Mouse (Mus musculus): ENCODE measurements around the gene Vwa3a. TPM values are rescaled to one million over a fixed set of nuclear protein-coding genes. Genes with fewer than 3 reads are reported as not detected.
"Not testable (repeated sequence)": the region's sequence is repeated elsewhere in the genome, so short reads cannot be mapped to it uniquely, and the experiment has no call there.

The Vwa3a gene
- polyA plus RNA-seq, 1 experiment from 2014 or later: 0.43 TPM

- H3K27me3 ChIP-seq (ENCODE audit: control insufficient read depth, insufficient read depth, low read length): no peaks in the 10 kb centered on the region
- no peak overlapping the region for H3K27ac ChIP-seq (ENCODE audit: low read length)
- H3K9me3 ChIP-seq (replicated peaks; ENCODE audit: control insufficient read depth, low read length): no peaks in the 10 kb centered on the region
- no peaks in the 10 kb centered on the region for H3K4me1 ChIP-seq (ENCODE audit: control insufficient read depth, insufficient read depth, low read length)
- no peaks in the 10 kb centered on the region for H3K36me3 ChIP-seq (ENCODE audit: control insufficient read depth, insufficient read depth, low read length)
- no peak for ATAC-seq (ENCODE audit: insufficient read depth, low FRiP score)
- no peak overlapping the region for H3K9ac ChIP-seq (ENCODE audit: low read length)
- 90% methylated on average over 2 of the region's 2 CpGs for WGBS
- no peak overlapping the region for H3K4me2 ChIP-seq (ENCODE audit: low read depth, low read length)
- no peak overlapping the region for H3K4me3 ChIP-seq (replicated peaks; ENCODE audit: low read length)
Measured at GRCm38 (mm10) chr7:120713225-120713624, 25.9 kb upstream of the Vwa3a start.

GRCm38 (mm10) chr7:120713951-120714350, 25.2 kb upstream of the Vwa3a start:
- H3K36me3 ChIP-seq (ENCODE audit: control insufficient read depth, insufficient read depth, low read length); H3K4me2 ChIP-seq (ENCODE audit: low read depth, low read length); H3K9me3 ChIP-seq (replicated peaks; ENCODE audit: control insufficient read depth, low read length); H3K27me3 ChIP-seq (ENCODE audit: control insufficient read depth, insufficient read depth, low read length); H3K9ac ChIP-seq (ENCODE audit: low read length); H3K27ac ChIP-seq (ENCODE audit: low read length); H3K4me3 ChIP-seq (replicated peaks; ENCODE audit: low read length); H3K4me1 ChIP-seq (ENCODE audit: control insufficient read depth, insufficient read depth, low read length); ATAC-seq (ENCODE audit: insufficient read depth, low FRiP score): not testable (repeated sequence)
- 89% methylated on average over 11 of the region's 11 CpGs for WGBS

- Histone ChIP-seq H3K9ac (ENCODE audit: low read length) (no peak overlapping the region), H3K4me2 (ENCODE audit: low read depth, low read length) (no peak overlapping the region), H3K36me3 (ENCODE audit: control insufficient read depth, insufficient read depth, low read length) (no peaks in the 10 kb centered on the region), H3K27me3 (ENCODE audit: control insufficient read depth, insufficient read depth, low read length) (no peaks in the 10 kb centered on the region), H3K4me1 (ENCODE audit: control insufficient read depth, insufficient read depth, low read length) (no peaks in the 10 kb centered on the region), H3K9me3 (replicated peaks; ENCODE audit: control insufficient read depth, low read length) (no peaks in the 10 kb centered on the region), H3K4me3 (replicated peaks; ENCODE audit: low read length) (no peak overlapping the region), H3K27ac (ENCODE audit: low read length) (no peak overlapping the region)
- ATAC-seq (ENCODE audit: insufficient read depth, low FRiP score): no peak
- WGBS: 64% methylated on average over 2 of the region's 2 CpGs
Measured at GRCm38 (mm10) chr7:120717261-120717660, 21.9 kb upstream of the Vwa3a start.

- Histone ChIP-seq H3K9me3 (replicated peaks; ENCODE audit: control insufficient read depth, low read length) (no peaks in the 10 kb centered on the region), H3K4me3 (replicated peaks; ENCODE audit: low read length) (no peak overlapping the region), H3K36me3 (ENCODE audit: control insufficient read depth, insufficient read depth, low read length) (no peaks in the 10 kb centered on the region), H3K27me3 (ENCODE audit: control insufficient read depth, insufficient read depth, low read length) (no peaks in the 10 kb centered on the region), H3K4me2 (ENCODE audit: low read depth, low read length) (no peak overlapping the region), H3K9ac (ENCODE audit: low read length) (no peak overlapping the region), H3K4me1 (ENCODE audit: control insufficient read depth, insufficient read depth, low read length) (no peaks in the 10 kb centered on the region), H3K27ac (ENCODE audit: low read length) (no peak overlapping the region)
- no peak for ATAC-seq (ENCODE audit: insufficient read depth, low FRiP score)
- 85% methylated on average over 5 of the region's 5 CpGs for WGBS
Measured at GRCm38 (mm10) chr7:120721051-120721450, 18.1 kb upstream of the Vwa3a start.

GRCm38 (mm10) chr7:120721456-120721855, 17.7 kb upstream of the Vwa3a start:
- Histone ChIP-seq H3K36me3 (ENCODE audit: control insufficient read depth, insufficient read depth, low read length) (no peaks in the 10 kb centered on the region), H3K9ac (ENCODE audit: low read length) (no peak overlapping the region), H3K4me2 (ENCODE audit: low read depth, low read length) (no peak overlapping the region), H3K4me1 (ENCODE audit: control insufficient read depth, insufficient read depth, low read length) (no peaks in the 10 kb centered on the region), H3K4me3 (replicated peaks; ENCODE audit: low read length) (no peak overlapping the region), H3K27ac (ENCODE audit: low read length) (no peak overlapping the region), H3K9me3 (replicated peaks; ENCODE audit: control insufficient read depth, low read length) (no peaks in the 10 kb centered on the region), H3K27me3 (ENCODE audit: control insufficient read depth, insufficient read depth, low read length) (no peaks in the 10 kb centered on the region)
- no peak for ATAC-seq (ENCODE audit: insufficient read depth, low FRiP score)
- 92% methylated on average over 8 of the region's 8 CpGs for WGBS

GRCm38 (mm10) chr7:120722063-120722462, 17.1 kb upstream of the Vwa3a start:
- ATAC-seq (ENCODE audit: insufficient read depth, low FRiP score): no peak

GRCm38 (mm10) chr7:120722839-120723278, 16.3 kb upstream of the Vwa3a start:
- no peak for ATAC-seq (ENCODE audit: insufficient read depth, low FRiP score)
- no peaks in the 10 kb centered on the region for H3K27me3 ChIP-seq (ENCODE audit: control insufficient read depth, insufficient read depth, low read length)
- no peaks in the 10 kb centered on the region for H3K9me3 ChIP-seq (replicated peaks; ENCODE audit: control insufficient read depth, low read length)
- no peak overlapping the region for H3K9ac ChIP-seq (ENCODE audit: low read length)
- no peak overlapping the region for H3K4me3 ChIP-seq (replicated peaks; ENCODE audit: low read length)
- H3K4me2 ChIP-seq (ENCODE audit: low read depth, low read length): no peak overlapping the region
- WGBS: 67% methylated on average over 8 of the region's 8 CpGs
- no peak overlapping the region for H3K27ac ChIP-seq (ENCODE audit: low read length)
- H3K36me3 ChIP-seq (ENCODE audit: control insufficient read depth, insufficient read depth, low read length): no peaks in the 10 kb centered on the region
- no peaks in the 10 kb centered on the region for H3K4me1 ChIP-seq (ENCODE audit: control insufficient read depth, insufficient read depth, low read length)

More at GRCm38 (mm10) chr7:120722063-120722462, 17.1 kb upstream of the Vwa3a start:
- Histone ChIP-seq H3K4me2 (ENCODE audit: low read depth, low read length) (no peak overlapping the region), H3K36me3 (ENCODE audit: control insufficient read depth, insufficient read depth, low read length) (no peaks in the 10 kb centered on the region), H3K27me3 (ENCODE audit: control insufficient read depth, insufficient read depth, low read length) (no peaks in the 10 kb centered on the region), H3K9me3 (replicated peaks; ENCODE audit: control insufficient read depth, low read length) (no peaks in the 10 kb centered on the region), H3K4me1 (ENCODE audit: control insufficient read depth, insufficient read depth, low read length) (no peaks in the 10 kb centered on the region), H3K4me3 (replicated peaks; ENCODE audit: low read length) (no peak overlapping the region), H3K9ac (ENCODE audit: low read length) (no peak overlapping the region), H3K27ac (ENCODE audit: low read length) (no peak overlapping the region)
- 84% methylated on average over 4 of the region's 4 CpGs for WGBS

GRCm38 (mm10) chr7:120727581-120727980, 11.5 kb upstream of the Vwa3a start:
- Histone ChIP-seq H3K9me3 (replicated peaks; ENCODE audit: control insufficient read depth, low read length) (no peaks in the 10 kb centered on the region), H3K9ac (ENCODE audit: low read length) (no peak overlapping the region), H3K4me1 (ENCODE audit: control insufficient read depth, insufficient read depth, low read length) (0 out of 2 replicates have a peak, but pooled peaks cover 3% of the 10 kb centered on the region), H3K27ac (ENCODE audit: low read length) (no peak overlapping the region), H3K27me3 (ENCODE audit: control insufficient read depth, insufficient read depth, low read length) (no peaks in the 10 kb centered on the region), H3K36me3 (ENCODE audit: control insufficient read depth, insufficient read depth, low read length) (no peaks in the 10 kb centered on the region), H3K4me2 (ENCODE audit: low read depth, low read length) (no peak overlapping the region), H3K4me3 (replicated peaks; ENCODE audit: low read length) (no peak overlapping the region)
- 88% methylated on average over 3 of the region's 3 CpGs for WGBS
- ATAC-seq (ENCODE audit: insufficient read depth, low FRiP score): no peak

- Histone ChIP-seq H3K4me2 (ENCODE audit: low read depth, low read length) (no peak overlapping the region), H3K27ac (ENCODE audit: low read length) (no peak overlapping the region), H3K36me3 (ENCODE audit: control insufficient read depth, insufficient read depth, low read length) (no peaks in the 10 kb centered on the region), H3K9me3 (replicated peaks; ENCODE audit: control insufficient read depth, low read length) (no peaks in the 10 kb centered on the region), H3K4me3 (replicated peaks; ENCODE audit: low read length) (no peak overlapping the region), H3K27me3 (ENCODE audit: control insufficient read depth, insufficient read depth, low read length) (no peaks in the 10 kb centered on the region), H3K4me1 (ENCODE audit: control insufficient read depth, insufficient read depth, low read length) (peaks cover 7% of the 10 kb centered on the region; the same call in 1 of the 2 replicates), H3K9ac (ENCODE audit: low read length) (no peak overlapping the region)
- no peak for ATAC-seq (ENCODE audit: insufficient read depth, low FRiP score)
- 53% methylated on average over 5 of the region's 5 CpGs for WGBS
Measured at GRCm38 (mm10) chr7:120729635-120730034, 9.5 kb upstream of the Vwa3a start.

GRCm38 (mm10) chr7:120732906-120733305, 6.2 kb upstream of the Vwa3a start:
- H3K4me3 ChIP-seq (replicated peaks; ENCODE audit: low read length): no peak overlapping the region
- no peak overlapping the region for H3K4me2 ChIP-seq (ENCODE audit: low read depth, low read length)
- ATAC-seq (ENCODE audit: insufficient read depth, low FRiP score): peak; percentile 80
- peak overlapping the region; percentile 53; the same call in 1 of the 2 replicates for H3K27ac ChIP-seq (ENCODE audit: low read length)
- no peaks in the 10 kb centered on the region for H3K27me3 ChIP-seq (ENCODE audit: control insufficient read depth, insufficient read depth, low read length)
- H3K36me3 ChIP-seq (ENCODE audit: control insufficient read depth, insufficient read depth, low read length): no peaks in the 10 kb centered on the region
- 46% methylated on average over 7 of the region's 7 CpGs for WGBS
- H3K9ac ChIP-seq (ENCODE audit: low read length): no peak overlapping the region
- H3K4me1 ChIP-seq (ENCODE audit: control insufficient read depth, insufficient read depth, low read length): peaks cover 10% of the 10 kb centered on the region; the same call in 1 of the 2 replicates
- no peaks in the 10 kb centered on the region for H3K9me3 ChIP-seq (replicated peaks; ENCODE audit: control insufficient read depth, low read length)
